Mouse (Mus musculus): Measurements from ENCODE around the gene Tgm1.

Tgm1 gene

GRCm38 (mm10) chr14:55722438-55722945 is 8.8 kb upstream of the Tgm1 start:
- no peak for DNase-seq

- DNase-seq, result peak; percentile 94 to 95
These were observed 8.1 kb upstream of the Tgm1 start, which contains the start of gene Rabggta for GRCm38 (mm10) chr14:55721700-55722437. Gene Rabggta (minus strand): TSS chr14:55722263.

- DNase-seq, result no peak
These were observed 7.3 kb upstream of the Tgm1 start for GRCm38 (mm10) chr14:55721076-55721475.

- DNase-seq, result no peak
These were observed 6.9 kb upstream of the Tgm1 start for GRCm38 (mm10) chr14:55720666-55721065.

GRCm38 (mm10) chr14:55719737-55720136 is 6.0 kb upstream of the Tgm1 start:
- no peak for DNase-seq

- no peak for DNase-seq
These were observed 3.2 kb upstream of the Tgm1 start for GRCm38 (mm10) chr14:55716884-55717283.

- DNase-seq, result no peak
These were observed 2.5 kb upstream of the Tgm1 start for GRCm38 (mm10) chr14:55716271-55716670.

GRCm38 (mm10) chr14:55714893-55715292 is 1.2 kb upstream of the Tgm1 start:
- DNase-seq, result no peak

- DNase-seq, result no peak
These were observed 558 bp downstream of the Tgm1 start for GRCm38 (mm10) chr14:55713007-55713728.

GRCm38 (mm10) chr14:55711786-55712185 is 1.9 kb downstream of the Tgm1 start:
- DNase-seq, result no peak

- no peak for DNase-seq
These were observed 4.2 kb downstream of the Tgm1 start for GRCm38 (mm10) chr14:55709509-55709908.

- DNase-seq, result no peak
These were observed 6.3 kb downstream of the Tgm1 start for GRCm38 (mm10) chr14:55707397-55707796.

- no peak for DNase-seq
These were observed 7.6 kb downstream of the Tgm1 start for GRCm38 (mm10) chr14:55706051-55706600.

GRCm38 (mm10) chr14:55702761-55703160 is 11.0 kb downstream of the Tgm1 start:
- no peak for DNase-seq

- DNase-seq, result no peak
These were observed 12.6 kb downstream of the Tgm1 start for GRCm38 (mm10) chr14:55701131-55701530.

GRCm38 (mm10) chr14:55697226-55697625 is 16.5 kb downstream of the Tgm1 start:
- no peak for DNase-seq

- DNase-seq, result no peak
These were observed 24.3 kb downstream of the Tgm1 start for GRCm38 (mm10) chr14:55689433-55689832.

- no peak for DNase-seq
These were observed 31.6 kb downstream of the Tgm1 start for GRCm38 (mm10) chr14:55682118-55682493.

GRCm38 (mm10) chr14:55681160-55682117 is 32.3 kb downstream of the Tgm1 start, which contains the start of gene Tinf2:
Gene Tinf2 (minus strand): TSS chr14:55681820.
- peak; percentile 93 to 94 for DNase-seq

- DNase-seq, result no peak
These were observed 36.1 kb downstream of the Tgm1 start for GRCm38 (mm10) chr14:55677615-55678014.

- DNase-seq, result no peak
These were observed 41.0 kb downstream of the Tgm1 start for GRCm38 (mm10) chr14:55672741-55673060.
